Mouse (Mus musculus): Measurements from ENCODE around the gene Mon2.
A peak's percentile ranks its signal among the peaks of the same experiment; 100 is the strongest.

Gene Mon2

GRCm38 (mm10) chr10:122964241-122964636 is 112.1 kb downstream of the Mon2 start:
- no peak for DNase-seq (ENCODE audit: low spot score in 2 of 2)

- DNase-seq (ENCODE audit: low spot score in 2 of 2) = no peak
Measured at GRCm38 (mm10) chr10:122963463-122964240, 112.7 kb downstream of the Mon2 start.

GRCm38 (mm10) chr10:122962651-122963050 is 113.7 kb downstream of the Mon2 start:
- DNase-seq (ENCODE audit: low spot score in 2 of 2) = no peak

GRCm38 (mm10) chr10:122961494-122961893 is 114.8 kb downstream of the Mon2 start:
- no peak for DNase-seq (ENCODE audit: low spot score in 2 of 2)

- DNase-seq (ENCODE audit: low spot score in 2 of 2) = no peak
Measured at GRCm38 (mm10) chr10:122960738-122961137, 115.6 kb downstream of the Mon2 start.

- DNase-seq (ENCODE audit: low spot score in 2 of 2) = peak; percentile 61 to 77
Measured at GRCm38 (mm10) chr10:122960216-122960615, 116.1 kb downstream of the Mon2 start.

- DNase-seq (ENCODE audit: low spot score in 2 of 2) = no peak
Measured at GRCm38 (mm10) chr10:122958699-122959098, 117.6 kb downstream of the Mon2 start.

GRCm38 (mm10) chr10:122957918-122958317 is 118.4 kb downstream of the Mon2 start:
- no peak for DNase-seq (ENCODE audit: low spot score in 2 of 2)

- DNase-seq (ENCODE audit: low spot score in 2 of 2) = no peak
Measured at GRCm38 (mm10) chr10:122953576-122953975, 122.7 kb downstream of the Mon2 start.

- no peak for DNase-seq (ENCODE audit: low spot score in 2 of 2)
Measured at GRCm38 (mm10) chr10:122950966-122951365, 125.3 kb downstream of the Mon2 start.

- no peak for DNase-seq (ENCODE audit: low spot score in 2 of 2)
Measured at GRCm38 (mm10) chr10:122944888-122945287, 131.4 kb downstream of the Mon2 start.

- no peak for DNase-seq (ENCODE audit: low spot score in 2 of 2)
Measured at GRCm38 (mm10) chr10:122943824-122944223, 132.5 kb downstream of the Mon2 start.

- DNase-seq (ENCODE audit: low spot score in 2 of 2) = no peak
Measured at GRCm38 (mm10) chr10:122942771-122943170, 133.5 kb downstream of the Mon2 start.

Data from heart, adult 9 months (tissue).